Mouse (Mus musculus): ENCODE data around the gene Grb10.

- TF ChIP-seq GATA1 (IDR thresholded peaks at IDR 0.05; ENCODE audit: low read length) = no peak
- TF ChIP-seq TAL1 (IDR thresholded peaks at IDR 0.05; ENCODE audit: low read length) = no peak
Observed at GRCm38 (mm10) chr11:11960858-11961257, 77.6 kb downstream of the Grb10 start.
